Mouse (Mus musculus) kidney, postnatal 36 days (tissue): ENCODE results near the gene Ubqln4.
"Not testable (repeated sequence)": the region's sequence is repeated elsewhere in the genome, so short reads cannot be mapped to it uniquely, and the experiment has no call there.

ENCODE experiments used
- DNase-seq, 2 experiments: peaks; one replicate each; pipeline ENCODE4 v3.0.0; 2021 to 2022; ENCODE audit warnings: mixed read lengths in 2 of 2

Ubqln4 gene

GRCm38 (mm10) chr3:88568615-88569014 lies 15.1 kb downstream of the Ubqln4 start:
- DNase-seq, result no peak

- DNase-seq, result no peak
Observed at GRCm38 (mm10) chr3:88569093-88569492, 15.5 kb downstream of the Ubqln4 start.

DNA sequence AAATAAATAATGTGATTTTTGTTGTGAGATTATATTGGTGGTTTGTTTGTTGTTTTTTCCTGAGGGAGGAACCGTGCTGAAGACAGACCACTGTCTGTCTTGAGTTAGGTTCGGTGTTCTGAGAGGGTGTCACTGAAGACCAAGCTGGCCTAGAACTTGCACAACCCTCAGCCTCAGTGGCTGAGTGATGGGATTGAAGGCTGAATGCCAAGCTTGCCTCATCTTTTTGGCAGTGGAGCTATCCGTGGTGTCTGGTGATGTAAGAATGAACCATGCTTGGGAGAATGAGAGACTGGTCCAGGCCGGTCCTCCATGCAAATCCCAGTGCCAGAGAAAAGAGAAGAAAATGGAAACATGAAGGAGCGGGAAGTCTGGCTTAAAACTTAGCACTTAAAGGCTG lies 16.1 kb downstream of the Ubqln4 start:
- no peak for DNase-seq

DNA sequence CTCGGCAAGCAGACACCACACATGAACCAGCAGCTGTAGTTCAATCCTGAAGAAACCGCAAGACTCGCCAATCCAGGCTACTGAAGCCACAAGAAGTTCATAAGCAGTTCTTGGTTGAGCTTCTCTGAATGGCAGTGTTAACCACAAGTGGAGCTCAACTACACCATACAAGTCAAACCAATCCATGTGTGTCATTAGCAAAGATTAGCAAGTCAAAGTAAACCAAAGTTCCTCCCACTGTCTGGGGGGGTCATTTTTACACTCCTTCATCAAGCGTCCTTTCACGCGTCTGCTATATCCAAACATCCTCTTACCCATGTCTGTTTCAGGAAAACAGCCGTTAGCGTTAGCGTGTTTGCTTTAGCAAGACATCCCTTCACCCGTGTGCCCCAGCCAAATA lies 16.8 kb downstream of the Ubqln4 start:
- no peak for DNase-seq

- DNase-seq, result no peak
Observed at GRCm38 (mm10) chr3:88571856-88572255, 18.3 kb downstream of the Ubqln4 start.

- DNase-seq, result no peak
Observed at GRCm38 (mm10) chr3:88572835-88573234, 19.3 kb downstream of the Ubqln4 start.

GRCm38 (mm10) chr3:88573810-88574209 lies 20.3 kb downstream of the Ubqln4 start:
- DNase-seq, result no peak

DNA sequence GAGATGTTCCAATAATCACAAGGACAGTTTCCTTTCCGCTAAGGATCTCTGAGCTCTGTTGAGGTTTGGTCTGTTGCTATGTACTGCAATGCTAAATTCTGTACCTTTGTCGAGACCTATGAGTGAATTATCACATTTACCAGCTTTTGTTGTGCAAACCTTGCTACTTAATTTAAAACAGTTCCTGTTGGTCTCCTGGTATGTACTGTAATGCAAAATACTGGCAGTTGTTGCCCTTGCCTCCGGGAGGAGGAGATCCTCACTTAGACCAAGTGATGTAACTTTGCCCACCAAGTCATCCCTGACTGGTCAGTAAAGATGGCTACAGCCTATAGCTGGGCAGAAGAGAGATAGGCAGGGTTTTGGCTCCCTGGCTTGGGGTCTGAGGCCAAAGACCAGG lies 22.0 kb downstream of the Ubqln4 start, which contains the start of gene Ssr2:
Gene Ssr2 (plus strand): TSS at position 337 of the 400 bp plus-strand sequence.
- DNase-seq, result no peak

GRCm38 (mm10) chr3:88577846-88578245 lies 24.3 kb downstream of the Ubqln4 start:
- not testable (repeated sequence) for DNase-seq

- DNase-seq, result no peak
Observed at GRCm38 (mm10) chr3:88578498-88579424, 25.2 kb downstream of the Ubqln4 start.

DNA sequence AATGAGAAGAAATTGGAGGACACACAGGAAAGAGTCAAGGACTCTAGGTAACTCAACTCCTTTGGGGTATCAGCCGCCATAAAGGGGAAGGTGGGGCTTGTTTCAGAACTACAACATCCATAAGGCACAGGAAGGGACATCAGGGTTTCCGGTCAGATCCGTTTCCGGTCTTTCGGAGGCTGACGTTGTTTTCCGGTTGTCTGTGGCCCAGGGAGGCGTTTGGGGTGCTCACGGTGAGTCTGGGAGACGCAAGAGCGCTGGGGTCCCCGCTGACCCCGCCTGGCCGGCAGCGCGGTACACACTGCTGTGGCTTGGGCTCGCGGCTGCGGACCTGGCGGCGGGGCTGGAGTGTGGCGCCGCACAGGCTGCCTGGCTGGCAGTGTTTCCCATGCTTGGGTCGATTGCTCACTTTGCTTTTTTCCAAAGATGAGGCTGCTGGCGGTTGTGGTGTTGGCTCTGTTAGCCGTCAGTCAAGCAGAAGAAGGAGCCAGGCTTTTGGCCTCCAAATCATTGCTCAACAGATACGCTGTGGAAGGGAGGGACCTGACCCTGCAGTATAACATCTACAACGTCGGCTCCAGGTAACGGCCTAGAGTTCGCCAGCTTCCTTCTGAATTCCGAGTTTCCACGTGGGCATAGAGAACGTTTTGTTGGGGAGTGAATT lies 26.0 kb downstream of the Ubqln4 start:
- DNase-seq, result peak; percentile 87 to 89

GRCm38 (mm10) chr3:88585769-88586168 lies 32.2 kb downstream of the Ubqln4 start:
- no peak for DNase-seq

DNA sequence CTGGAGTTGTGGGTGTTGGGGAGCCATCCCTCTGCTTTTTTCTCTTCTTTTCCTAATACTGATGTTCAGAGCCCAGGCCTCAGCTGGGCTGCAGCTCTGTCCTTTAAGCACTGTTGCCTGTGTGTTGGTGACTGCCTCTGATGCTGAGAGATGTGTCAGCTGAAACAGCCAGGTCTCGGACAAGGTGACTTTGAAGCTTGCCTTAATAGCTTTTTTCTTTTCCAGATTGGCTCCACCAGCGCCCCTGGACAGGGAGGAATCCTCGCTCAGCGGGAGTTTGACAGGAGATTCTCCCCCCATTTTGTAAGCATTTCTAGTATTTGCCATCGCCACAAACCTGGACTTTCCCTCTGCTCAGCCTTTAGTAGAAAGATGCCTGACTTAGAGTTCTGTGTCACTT lies 33.1 kb downstream of the Ubqln4 start:
- DNase-seq, result no peak

DNA sequence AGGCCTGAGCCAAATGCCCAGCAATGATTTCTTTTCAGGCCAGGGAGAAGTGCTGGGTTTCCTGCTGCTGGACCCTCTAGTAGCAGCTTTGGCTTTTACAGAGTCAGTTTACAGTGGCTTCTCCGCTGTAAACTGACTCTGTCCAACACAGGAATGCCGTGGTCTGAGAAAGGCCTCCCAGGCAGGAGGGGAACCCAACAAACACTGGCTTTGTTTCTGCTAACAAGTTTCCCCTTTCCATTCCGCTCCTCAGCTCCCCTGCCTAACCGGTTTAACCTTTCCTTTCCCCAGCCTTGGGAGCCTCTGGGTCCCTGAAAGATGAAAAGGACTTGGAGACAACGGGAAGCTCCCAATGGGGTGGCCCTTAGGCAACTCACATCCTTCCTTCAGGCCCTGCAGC lies 36.7 kb downstream of the Ubqln4 start:
- DNase-seq, result no peak

DNA sequence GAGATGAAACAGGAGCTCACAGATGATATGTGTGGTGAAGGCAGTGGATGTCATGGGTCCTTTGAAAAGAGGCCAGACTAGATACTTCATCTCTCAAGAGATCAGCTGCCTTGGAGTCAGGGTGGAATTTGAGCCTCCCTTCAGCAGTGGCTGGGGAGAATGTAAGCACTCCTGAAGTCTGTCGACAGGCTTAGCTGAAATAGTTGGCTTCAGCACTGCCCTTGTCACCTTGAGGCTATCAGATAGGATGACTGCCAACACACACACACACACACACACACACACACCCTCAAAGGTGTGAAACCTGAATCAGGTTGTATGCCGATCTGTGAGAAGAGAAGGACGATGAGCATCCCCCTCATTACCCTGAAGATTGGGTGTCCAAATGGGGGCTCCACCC lies 37.5 kb downstream of the Ubqln4 start:
- DNase-seq, result no peak

- peak; percentile 65 to 73 for DNase-seq
Observed at GRCm38 (mm10) chr3:88591950-88592731, 38.6 kb downstream of the Ubqln4 start.

GRCm38 (mm10) chr3:88592942-88593576 lies 39.5 kb downstream of the Ubqln4 start:
- DNase-seq, result peak in 1 of 2 experiments; percentile 47

- peak; percentile 43 to 56 for DNase-seq
Observed at GRCm38 (mm10) chr3:88593893-88594580, 40.5 kb downstream of the Ubqln4 start.

DNA sequence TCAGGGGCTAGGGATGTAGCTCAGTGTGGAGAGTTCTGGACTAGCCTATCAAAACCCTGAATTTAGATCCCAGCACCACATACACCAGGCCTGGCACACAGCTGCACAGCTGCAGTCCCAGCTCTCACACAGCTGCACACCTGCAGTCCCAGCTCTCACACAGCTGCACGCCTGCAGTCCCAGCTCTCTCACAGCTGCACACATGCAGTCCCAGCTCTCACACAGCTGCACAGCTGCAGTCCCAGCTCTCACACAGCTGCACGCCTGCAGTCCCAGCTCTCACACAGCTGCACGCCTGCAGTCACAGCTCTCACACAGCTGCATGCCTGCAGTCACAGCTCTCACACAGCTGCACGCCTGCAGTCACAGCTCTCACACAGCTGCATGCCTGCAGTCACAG lies 43.0 kb downstream of the Ubqln4 start:
- DNase-seq, result not testable (repeated sequence)

GRCm38 (mm10) chr3:88602466-88602865 lies 48.9 kb downstream of the Ubqln4 start:
- DNase-seq, result no peak

GRCm38 (mm10) chr3:88603714-88604161 lies 50.2 kb downstream of the Ubqln4 start:
- DNase-seq, result peak; percentile 91 to 93

DNA sequence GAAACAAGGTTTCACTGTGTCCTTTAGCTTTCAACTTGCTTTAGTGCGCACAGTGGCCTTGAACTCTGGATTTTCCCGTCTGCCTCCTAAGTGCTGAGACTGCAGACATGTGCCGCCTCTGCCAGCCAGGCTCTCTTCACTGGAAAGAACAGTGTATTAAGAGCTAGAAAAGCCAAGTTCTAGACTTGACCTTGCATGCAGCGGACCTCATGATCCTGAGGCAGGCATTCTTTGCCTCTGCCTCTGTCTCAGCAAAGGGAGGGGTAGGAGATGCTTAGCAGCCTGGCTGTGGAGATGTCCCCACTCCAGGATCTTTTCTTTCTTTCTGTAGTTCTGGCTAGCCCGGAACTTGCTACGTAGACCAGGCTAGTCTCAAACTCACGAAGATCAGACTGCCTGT lies 51.3 kb downstream of the Ubqln4 start:
- DNase-seq, result no peak
